Mouse (Mus musculus) heart, adult 2 months (tissue): ENCODE data around the gene Nox3. TPM values are rescaled to one million over a fixed set of nuclear protein-coding genes. Genes with fewer than 3 reads are reported as not detected.
A peak's percentile ranks its signal among the peaks of the same experiment; 100 is the strongest.

Experiments used
- DNase-seq, 2 experiments: peaks; one replicate each; pipeline ENCODE4 v3.0.0; 2021
- H3K27ac ChIP-seq: fragments of 200-600 bp; 2 replicates; pipeline ENCODE4 v1.8.1; 2022
- H3K27me3 ChIP-seq: fragments of 200-500 bp; 2 replicates; pipeline ENCODE4 v1.6.1; 2012; ENCODE audit warnings: mild to moderate bottlenecking, low read length, inconsistent platforms, mixed read lengths; ENCODE audit not compliant: control insufficient read depth, insufficient read depth
- H3K36me3 ChIP-seq: fragments of 200-500 bp; 2 replicates; pipeline ENCODE4 v1.6.1; 2012; ENCODE audit warnings: low read length, inconsistent platforms; ENCODE audit not compliant: control insufficient read depth, insufficient read depth
- H3K4me1 ChIP-seq: fragments of 200-500 bp; 2 replicates; pipeline ENCODE4 v1.6.1; 2011; ENCODE audit warnings: low read length; ENCODE audit not compliant: control insufficient read depth, insufficient read depth
- H3K4me3 ChIP-seq: fragments of 200-600 bp; 2 replicates; pipeline ENCODE4 v1.8.1; 2022
- H3K79me2 ChIP-seq: fragments of 200-500 bp; replicated peaks from 2 replicates; pipeline ENCODE4 v1.6.1; 2012; ENCODE audit warnings: mild to moderate bottlenecking, inconsistent platforms, low read length, moderate library complexity, mixed read lengths; ENCODE audit not compliant: control insufficient read depth, insufficient read depth
- H3K9ac ChIP-seq: fragments of 200-500 bp; 2 replicates; pipeline ENCODE4 v1.6.1; 2012; ENCODE audit warnings: low read depth, mild to moderate bottlenecking, control low read depth, inconsistent platforms, low read length, mixed read lengths
- CTCF ChIP-seq: fragments of 200-600 bp; IDR thresholded peaks from 2 replicates; pipeline ENCODE4 v1.8.1; 2022; ENCODE audit warnings: antibody characterized with exemption, mild to moderate bottlenecking, moderate library complexity
- EP300 ChIP-seq: fragments of 200-500 bp; IDR thresholded peaks from 2 replicates; pipeline ENCODE4 v1.6.1; 2011; ENCODE audit warnings: low read depth, low read length, control low read depth; ENCODE audit not compliant: insufficient read depth
- POLR2A ChIP-seq: fragments of 200-500 bp; IDR thresholded peaks from 2 replicates; pipeline ENCODE4 v1.6.1; 2011; ENCODE audit warnings: mild to moderate bottlenecking, low read depth, low read length, control low read depth; ENCODE audit not compliant: insufficient read depth
- WGBS: fragments of 180-500 bp; shearing (Covaris S2); methylation state at CpG from one replicate; pipeline ENCODE4 v1.1.7; 2018; 5-methylcytosine and 5-hydroxymethylcytosine counted together
- intact Hi-C: fragments of 180-260 bp; cut with DNase I; formaldehyde crosslinking; loops from one replicate; pipeline ENCODE4 v1.15.1; 2025
- polyA plus RNA-seq: library from polyadenylated mRNA; depleted of rRNA; stranded (reverse); fragments of >200 nt; gene quantifications from 2 replicates; pipeline ENCODE4 v1.2.3, GENCODE M21; 2012
- total RNA-seq, 2 experiments: library from RNA; stranded (reverse); gene quantifications; 2 replicates each; pipeline ENCODE4 v1.2.3; 2021

Nox3 gene
- total and polyA plus RNA-seq, 3 experiments: not detected

DNA sequence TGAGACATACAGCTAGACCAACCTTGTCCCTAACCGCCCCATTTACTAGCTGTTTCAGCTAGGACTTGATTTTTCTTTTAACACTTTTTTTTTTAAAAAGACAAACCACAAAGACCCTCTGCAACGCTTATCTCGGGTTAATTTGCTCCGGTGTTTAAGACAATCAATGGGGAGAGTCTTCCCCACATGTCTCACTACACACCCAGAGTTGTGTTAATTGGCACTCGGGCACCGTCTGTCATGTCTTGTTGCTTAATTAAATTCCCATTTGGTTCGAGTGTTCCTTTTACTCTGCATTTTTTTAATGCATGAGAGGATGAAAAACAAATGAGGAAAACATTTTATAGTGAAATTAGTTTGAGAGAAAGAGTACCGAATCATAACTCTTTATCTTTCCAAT, 3.2 kb downstream of the Nox3 start:
- WGBS: 69% methylated on average over 8 of the region's 8 CpGs
- no peak overlapping the region for H3K9ac ChIP-seq
- intact Hi-C loops: no loop called here
- H3K79me2 ChIP-seq: no peaks in the 10 kb centered on the region
- no peak overlapping the region for H3K27ac ChIP-seq
- H3K36me3 ChIP-seq: no peaks in the 10 kb centered on the region
- H3K27me3 ChIP-seq: no peaks in the 10 kb centered on the region
- no peak for DNase-seq
- H3K4me1 ChIP-seq: no peaks in the 10 kb centered on the region
- no peak overlapping the region for H3K4me3 ChIP-seq
- TF ChIP-seq CTCF (no peak), POLR2A (no peak), EP300 (no peak)

DNA sequence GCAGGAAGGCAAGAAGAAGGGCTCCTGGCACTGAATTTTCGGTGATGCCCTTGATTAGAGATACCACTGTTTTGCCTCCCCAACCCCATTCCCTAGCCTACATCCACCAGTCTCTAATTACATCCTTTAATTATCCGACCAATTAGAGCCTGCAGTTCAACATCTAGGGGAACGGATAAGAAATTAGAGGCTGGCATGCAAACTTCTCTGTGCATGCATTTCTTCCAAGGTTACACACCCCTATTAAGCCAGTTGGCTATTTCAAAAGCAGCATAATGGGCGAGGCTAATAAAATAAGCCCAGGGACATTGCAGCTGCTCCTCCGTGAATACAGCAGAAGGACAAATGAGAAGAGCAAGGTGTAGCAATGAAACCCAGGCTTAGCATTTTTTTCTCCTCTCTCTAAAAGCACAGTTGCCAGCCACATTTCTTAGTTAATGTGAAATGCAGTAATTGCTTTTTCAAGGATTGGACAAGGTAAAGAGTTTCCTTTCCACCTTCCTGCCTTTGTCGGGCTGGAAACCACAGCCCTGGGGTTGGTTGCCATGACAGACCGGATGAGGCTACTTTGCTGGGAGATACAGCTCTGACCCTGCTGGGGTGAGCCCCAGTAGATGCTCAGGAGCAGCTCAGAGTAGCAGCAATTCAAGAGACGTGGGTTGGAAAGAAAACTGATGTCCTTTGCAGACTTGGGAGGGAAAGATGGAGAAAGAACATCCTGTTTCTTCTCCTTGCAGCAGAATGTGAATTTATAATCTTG, 5.4 kb downstream of the Nox3 start:
- WGBS: 50% methylated on average over 8 of the region's 8 CpGs
- H3K4me1 ChIP-seq: no peaks in the 10 kb centered on the region
- H3K27me3 ChIP-seq: no peaks in the 10 kb centered on the region
- no peaks in the 10 kb centered on the region for H3K36me3 ChIP-seq
- intact Hi-C loops: no loop called here
- H3K79me2 ChIP-seq: no peaks in the 10 kb centered on the region
- H3K27ac ChIP-seq: peak overlapping the region; percentile 24
- TF ChIP-seq POLR2A (no peak), CTCF (no peak), EP300 (no peak)
- DNase-seq: peak; percentile 14 to 17
- no peak overlapping the region for H3K9ac ChIP-seq
- H3K4me3 ChIP-seq: no peak overlapping the region

DNA sequence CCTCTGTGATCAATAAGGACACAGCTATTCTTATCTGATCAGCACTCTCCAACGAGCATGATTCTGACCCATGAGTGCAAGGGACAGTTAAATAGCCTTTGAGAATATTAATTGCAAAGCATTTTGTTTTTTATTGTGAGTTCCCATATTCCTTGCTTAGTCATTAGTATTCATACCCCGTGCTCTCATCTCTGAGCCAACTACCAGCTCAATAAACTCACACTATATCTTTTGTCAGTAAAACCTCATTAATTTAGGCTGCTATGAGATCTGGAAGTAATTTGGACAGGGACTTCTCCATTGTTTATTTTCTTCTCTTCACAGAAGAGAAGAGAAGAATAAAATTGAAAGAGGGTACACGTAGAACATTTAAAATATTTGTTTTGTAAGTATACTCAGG, 12.4 kb downstream of the Nox3 start:
- no peak overlapping the region for H3K9ac ChIP-seq
- no peaks in the 10 kb centered on the region for H3K4me1 ChIP-seq
- no peaks in the 10 kb centered on the region for H3K27me3 ChIP-seq
- no peak overlapping the region for H3K27ac ChIP-seq
- TF ChIP-seq POLR2A (no peak), CTCF (no peak), EP300 (no peak)
- 65% methylated on average over 3 of the region's 3 CpGs for WGBS
- no peaks in the 10 kb centered on the region for H3K79me2 ChIP-seq
- H3K36me3 ChIP-seq: no peaks in the 10 kb centered on the region
- DNase-seq: no peak
- intact Hi-C loops: no loop called here
- H3K4me3 ChIP-seq: no peak overlapping the region

DNA sequence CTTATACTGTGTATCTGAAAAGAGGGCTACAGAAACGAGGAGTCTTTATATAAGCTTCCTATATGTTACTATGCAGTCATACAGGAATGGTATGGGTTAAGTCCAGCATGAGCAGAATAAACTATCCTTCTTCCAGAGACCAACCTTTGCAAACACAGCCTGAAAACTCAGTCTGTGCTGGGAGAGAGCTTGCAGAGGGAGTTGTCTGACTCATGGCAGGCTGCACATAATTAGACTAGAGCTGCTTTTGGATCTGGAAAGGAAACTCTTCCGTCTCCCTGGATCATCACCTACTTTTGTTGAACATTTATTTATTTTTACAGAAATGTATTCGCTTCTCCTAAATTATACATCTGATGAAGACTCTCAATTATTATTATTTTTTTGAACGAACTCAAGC, 26.8 kb downstream of the Nox3 start:
- Histone ChIP-seq H3K79me2 (no peaks in the 10 kb centered on the region), H3K27ac (no peak overlapping the region), H3K4me1 (no peaks in the 10 kb centered on the region), H3K4me3 (no peak overlapping the region), H3K27me3 (no peaks in the 10 kb centered on the region), H3K36me3 (no peaks in the 10 kb centered on the region), H3K9ac (no peak overlapping the region)
- intact Hi-C loops: no loop called here
- TF ChIP-seq POLR2A (no peak), EP300 (no peak), CTCF (no peak)
- WGBS: 77% methylated on average over 4 of the region's 4 CpGs
- DNase-seq: no peak

DNA sequence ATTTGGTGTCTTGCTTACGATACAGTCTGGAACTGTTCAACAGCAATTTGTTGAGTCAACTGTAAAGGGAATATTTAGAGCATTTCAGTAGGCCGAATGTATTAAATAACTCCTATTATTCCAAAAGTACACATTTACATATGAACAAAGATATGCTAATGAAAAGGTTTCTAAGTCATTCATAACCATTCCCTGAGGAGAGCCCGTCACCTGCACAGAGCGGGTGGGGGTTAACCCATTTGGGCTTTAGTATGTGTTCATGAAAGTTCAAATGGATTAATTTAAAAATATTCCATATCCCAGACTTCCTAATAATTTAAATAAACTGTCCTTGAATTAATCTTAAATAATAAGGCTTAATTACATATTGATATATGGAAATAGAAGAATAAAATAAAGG, 28.8 kb downstream of the Nox3 start:
- H3K9ac ChIP-seq: no peak overlapping the region
- DNase-seq: no peak
- 95% methylated on average over 4 of the region's 4 CpGs for WGBS
- H3K79me2 ChIP-seq: no peaks in the 10 kb centered on the region
- no peaks in the 10 kb centered on the region for H3K27me3 ChIP-seq
- H3K36me3 ChIP-seq: no peaks in the 10 kb centered on the region
- no peaks in the 10 kb centered on the region for H3K4me1 ChIP-seq
- intact Hi-C loops: no loop called here
- TF ChIP-seq EP300 (no peak), POLR2A (no peak), CTCF (no peak)
- H3K27ac ChIP-seq: no peak overlapping the region
- no peak overlapping the region for H3K4me3 ChIP-seq

DNA sequence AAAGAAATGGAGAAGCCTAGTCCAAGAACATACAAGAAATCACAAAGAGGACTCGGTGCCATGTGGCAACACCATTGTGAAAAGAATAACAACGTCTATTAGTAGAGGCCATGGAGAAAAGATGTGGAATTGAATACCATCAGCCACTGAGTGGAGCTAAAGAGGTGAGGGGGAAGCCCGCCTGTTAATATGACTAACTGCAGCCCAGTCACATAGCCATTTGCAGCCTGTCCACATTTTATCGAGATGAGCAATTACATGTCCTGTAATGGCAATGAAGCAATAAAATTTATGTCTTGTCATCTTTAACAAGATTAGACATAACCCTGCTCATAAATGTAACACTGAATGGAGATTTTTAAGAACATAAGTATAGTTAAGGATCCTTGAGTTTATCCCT, 30.7 kb downstream of the Nox3 start:
- H3K27ac ChIP-seq: no peak overlapping the region
- no peaks in the 10 kb centered on the region for H3K27me3 ChIP-seq
- TF ChIP-seq CTCF (peak; percentile 32), EP300 (no peak)
- H3K4me1 ChIP-seq: no peaks in the 10 kb centered on the region
- DNase-seq: no peak
- H3K36me3 ChIP-seq: no peaks in the 10 kb centered on the region
- intact Hi-C loops: no loop called here
- H3K79me2 ChIP-seq: no peaks in the 10 kb centered on the region
- no peak overlapping the region for H3K9ac ChIP-seq
- WGBS: 78% methylated on average over 4 of the region's 4 CpGs
- H3K4me3 ChIP-seq: no peak overlapping the region
